Mouse (Mus musculus) ovary, adult 10 weeks (tissue): ENCODE measurements around the gene Rab3gap2. TPM values are rescaled to one million over a fixed set of nuclear protein-coding genes. Genes with fewer than 3 reads are reported as not detected.

Experiments used
- polyA plus RNA-seq: library from polyadenylated mRNA; stranded (reverse); fragments of 350-450 nt; fragmentation: Illumina TruSeq; extraction: RNeasy Lipid Tissue Mini Kit (QIAGEN cat#74804); gene quantifications from one replicate; pipeline ENCODE4 v1.2.3, GENCODE M21; 2014

Rab3gap2 gene
- polyA plus RNA-seq = 19.0 TPM

DNA sequence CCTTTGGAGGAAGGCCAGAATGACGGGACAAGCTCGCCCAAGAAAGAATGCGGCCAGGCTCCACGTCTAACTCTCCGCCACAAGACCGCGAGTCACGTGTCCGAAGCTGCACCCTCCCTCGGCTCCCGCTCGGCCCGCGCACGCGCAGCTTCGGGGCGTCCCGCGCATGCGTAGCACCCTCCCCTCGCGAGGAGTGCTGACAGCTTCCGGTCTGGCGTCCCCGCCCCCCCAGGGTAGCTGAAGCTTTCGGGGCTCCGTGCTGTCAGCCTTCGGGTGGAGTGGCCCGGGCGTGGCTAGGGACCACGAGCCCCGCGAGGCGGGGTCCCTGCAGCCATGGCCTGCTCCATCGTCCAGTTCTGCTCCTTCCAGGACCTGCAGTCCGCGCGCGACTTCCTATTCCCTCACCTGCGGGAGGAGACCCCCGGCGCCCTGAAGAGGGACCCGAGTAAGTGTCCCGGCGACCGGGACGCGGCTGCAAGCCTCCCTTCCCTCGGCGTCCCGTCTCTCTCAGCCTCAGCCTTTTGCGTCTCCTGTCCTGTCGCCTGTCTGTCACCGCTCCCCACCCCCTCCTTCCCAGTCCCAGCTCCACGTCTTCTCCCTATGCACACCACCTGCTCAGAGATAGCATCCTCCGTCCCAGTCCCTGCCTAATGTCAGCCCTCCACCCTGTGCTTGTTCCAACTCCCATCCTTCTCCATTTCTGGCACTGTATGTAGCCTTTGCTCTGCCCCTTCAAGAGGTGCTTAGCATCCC lies at the start of gene Rab3gap2:
Rab3gap2 (plus strand) TSS at position 209 of the 753 bp plus-strand sequence.

GRCm38 (mm10) chr1:185328721-185329610 lies 125.0 kb downstream of the Rab3gap2 start, which contains the start of gene Iars2:
Iars2 (minus strand) TSS chr1:185329396.

GRCm38 (mm10) chr1:185331983-185332430 lies 128.1 kb downstream of the Rab3gap2 start, which contains the start of gene Bpnt1:
Bpnt1 (plus strand) TSS chr1:185332149.

Other genes starting within 250 kb of the Rab3gap2 start
- 154 TPM for gene Mark1, start 204.5 kb upstream of the Rab3gap2 start, polyA plus RNA-seq
- 32.0 TPM for gene Iars2, start 125.3 kb downstream of the Rab3gap2 start, polyA plus RNA-seq
- 74.8 TPM for gene Bpnt1, start 128.0 kb downstream of the Rab3gap2 start, polyA plus RNA-seq
- 107 TPM for gene Eprs, start 158.9 kb downstream of the Rab3gap2 start, polyA plus RNA-seq